Mouse (Mus musculus) thymus, postnatal 14 days (tissue): ENCODE measurements at regions not wholly inside any gene's neighbourhood (a gene's known extent, or its start where the extent isn't known, plus 50 kb on each side); places are given as distances from the start of the nearest gene placed in this dataset.

Source experiments
- DNase-seq: peaks from one replicate; pipeline ENCODE4 v3.0.0; 2021

- no peak for DNase-seq
Observed at GRCm38 (mm10) chr3:52640250-52641147, 372.4 kb downstream of the Foxo1 start.

- peak; percentile 67 for DNase-seq
Observed at GRCm38 (mm10) chr3:52638816-52639215, 370.7 kb downstream of the Foxo1 start.

- peak; percentile 76 for DNase-seq
Observed at GRCm38 (mm10) chr3:52634353-52634752, 366.2 kb downstream of the Foxo1 start.

- DNase-seq = no peak
Observed at GRCm38 (mm10) chr3:52633491-52634100, 365.5 kb downstream of the Foxo1 start.

- DNase-seq = no peak
Observed at GRCm38 (mm10) chr3:52632635-52633034, 364.5 kb downstream of the Foxo1 start.

- no peak for DNase-seq
Observed at GRCm38 (mm10) chr3:52630209-52630608, 362.1 kb downstream of the Foxo1 start.

- no peak for DNase-seq
Observed at GRCm38 (mm10) chr3:52625125-52625524, 357.0 kb downstream of the Foxo1 start.

- DNase-seq = no peak
Observed at GRCm38 (mm10) chr3:52622530-52622929, 354.4 kb downstream of the Foxo1 start.

- no peak for DNase-seq
Observed at GRCm38 (mm10) chr3:52621936-52622335, 353.8 kb downstream of the Foxo1 start.

- no peak for DNase-seq
Observed at GRCm38 (mm10) chr3:52618925-52619224, 350.7 kb downstream of the Foxo1 start.

GRCm38 (mm10) chr3:52618212-52618924, 350.2 kb downstream of the Foxo1 start:
- no peak for DNase-seq

- no peak for DNase-seq
Observed at GRCm38 (mm10) chr3:52617413-52618149, 349.4 kb downstream of the Foxo1 start.

GRCm38 (mm10) chr3:52611881-52612280, 343.7 kb downstream of the Foxo1 start:
- DNase-seq = no peak

GRCm38 (mm10) chr3:52610466-52610865, 342.3 kb downstream of the Foxo1 start:
- DNase-seq = peak; percentile 62

- no peak for DNase-seq
Observed at GRCm38 (mm10) chr3:52608086-52608426, 339.9 kb downstream of the Foxo1 start.

GRCm38 (mm10) chr3:52607379-52608085, 339.4 kb downstream of the Foxo1 start:
- no peak for DNase-seq

GRCm38 (mm10) chr3:52605261-52605771, 337.2 kb downstream of the Foxo1 start:
- DNase-seq = no peak

- DNase-seq = no peak
Observed at GRCm38 (mm10) chr3:52603244-52603704, 335.1 kb downstream of the Foxo1 start.

- no peak for DNase-seq
Observed at GRCm38 (mm10) chr3:52601011-52601745, 333.0 kb downstream of the Foxo1 start.

GRCm38 (mm10) chr3:52600581-52600980, 332.4 kb downstream of the Foxo1 start:
- no peak for DNase-seq

- no peak for DNase-seq
Observed at GRCm38 (mm10) chr3:52600146-52600545, 332.0 kb downstream of the Foxo1 start.
